Mouse (Mus musculus) megakaryocyte, embryonic 14.5 days (primary cell): ENCODE data around the gene Elk3. TPM values are rescaled to one million over a fixed set of nuclear protein-coding genes. Genes with fewer than 3 reads are reported as not detected.

Experiments
- H3K27me3 ChIP-seq: replicated peaks from 2 replicates; pipeline ENCODE3; 2012; ENCODE audit warnings: inconsistent platforms
- H3K36me3 ChIP-seq: replicated peaks from 2 replicates; pipeline ENCODE3; 2012; ENCODE audit warnings: low read length, inconsistent platforms, mixed read lengths
- H3K4me1 ChIP-seq: 2 replicates; pipeline ENCODE4 v1.6.1; 2012; ENCODE audit warnings: inconsistent platforms
- H3K4me3 ChIP-seq: replicated peaks from 2 replicates; pipeline ENCODE3; 2012; ENCODE audit warnings: moderate library complexity, mild to moderate bottlenecking, inconsistent platforms
- H3K9me3 ChIP-seq: 2 replicates; pipeline ENCODE4 v1.6.1; 2012; ENCODE audit warnings: inconsistent platforms
- FLI1 ChIP-seq: IDR thresholded peaks from 2 replicates; pipeline ENCODE4 v1.6.1; 2012; ENCODE audit warnings: low read length, inconsistent platforms, mixed read lengths
- GATA1 ChIP-seq: IDR thresholded peaks from 3 replicates; pipeline ENCODE4 v1.6.1; 2012; ENCODE audit warnings: mixed read lengths, low read length, inconsistent platforms, borderline replicate concordance
- polyA plus RNA-seq: library from polyadenylated mRNA; stranded (reverse); fragments of >175 nt; gene quantifications from 2 replicates; pipeline ENCODE4 v1.2.3, GENCODE M21; 2012; ENCODE audit warnings: low replicate concordance; ENCODE audit not compliant: insufficient read depth

The Elk3 gene
- polyA plus RNA-seq, 1 experiment = 12.6 TPM

DNA sequence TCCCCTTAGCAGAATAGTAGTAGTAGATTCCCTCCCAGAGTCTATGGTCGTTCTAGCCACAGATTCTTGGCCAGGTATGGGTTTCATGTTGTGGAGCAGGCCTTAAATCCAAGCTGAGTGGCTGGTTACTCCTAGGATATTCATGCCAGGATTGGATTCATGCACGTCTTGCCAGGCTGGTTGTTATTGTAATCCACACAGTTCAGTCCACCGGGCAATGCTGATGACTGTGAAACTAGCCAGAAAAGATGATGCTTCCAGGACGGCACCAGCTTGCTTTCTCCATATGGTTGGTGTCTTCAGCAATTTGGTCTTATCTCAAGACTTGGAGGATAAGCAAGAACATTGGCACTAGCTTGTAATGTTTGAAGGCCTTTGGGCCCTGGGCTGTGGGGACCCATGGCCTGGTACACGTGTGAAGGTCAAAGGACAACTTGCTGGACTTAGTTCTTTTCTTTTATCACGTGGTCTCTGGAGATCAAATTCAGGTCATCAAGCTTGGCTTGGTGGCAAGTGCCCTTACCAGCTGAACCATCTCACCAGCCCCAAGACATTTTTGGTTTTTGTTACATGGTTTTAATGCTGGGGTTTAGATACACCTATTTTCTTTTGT is 109.0 kb downstream of the Elk3 start:
- no peak for TF ChIP-seq GATA1
- no peak for TF ChIP-seq FLI1
- Histone ChIP-seq H3K27me3 (no peaks in the 10 kb centered on the region), H3K4me1 (peaks cover 61% of the 10 kb centered on the region), H3K4me3 (no peak overlapping the region), H3K9me3 (no peaks in the 10 kb centered on the region), H3K36me3 (peaks cover 30% of the 10 kb centered on the region)

DNA sequence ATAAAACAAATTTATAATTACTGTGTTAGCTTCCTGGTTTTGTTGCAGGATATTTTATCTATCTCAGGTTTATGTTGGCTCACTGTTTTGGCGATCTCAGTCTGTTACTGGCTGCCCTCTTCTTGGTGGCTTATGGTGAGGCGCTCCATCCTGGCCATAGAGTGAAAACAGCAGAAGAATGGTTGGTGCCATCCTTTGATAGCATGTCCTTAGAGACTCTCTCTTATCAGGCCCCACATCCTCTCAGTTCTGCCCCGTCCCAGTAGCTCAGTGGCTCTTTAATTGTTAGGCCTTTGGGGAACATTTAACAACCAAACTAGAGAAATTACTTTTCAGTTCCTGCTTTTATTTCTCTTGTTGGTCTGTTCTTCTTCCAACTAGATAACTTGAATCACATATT is 112.0 kb downstream of the Elk3 start:
- peaks cover 54% of the 10 kb centered on the region for H3K4me1 ChIP-seq
- H3K27me3 ChIP-seq = no peaks in the 10 kb centered on the region
- TF ChIP-seq FLI1 (no peak), GATA1 (no peak)
- no peaks in the 10 kb centered on the region for H3K9me3 ChIP-seq
- H3K36me3 ChIP-seq = peaks cover 27% of the 10 kb centered on the region
- no peak overlapping the region for H3K4me3 ChIP-seq

Other genes starting within 250 kb of the Elk3 start
- 0.32 TPM in 1 of 2 replicates, not detected in the other for gene Cfap54, start 229.5 kb downstream of the Elk3 start, polyA plus RNA-seq
- 2.3 TPM in 1 of 2 replicates, not detected in the other for gene Cdk17, start 150.3 kb downstream of the Elk3 start, polyA plus RNA-seq
- 63.1 and 78.0 TPM in 2 replicates for gene Lta4h, start 142.3 kb upstream of the Elk3 start, polyA plus RNA-seq
- gene Hal, start 177.6 kb upstream of the Elk3 start, polyA plus RNA-seq = 0.11 TPM in 1 of 2 replicates, not detected in the other
- gene Amdhd1, start 228.9 kb upstream of the Elk3 start, polyA plus RNA-seq = not detected in 2 replicates
- gene Ccdc38, start 229.5 kb upstream of the Elk3 start, polyA plus RNA-seq = not detected in 2 replicates